Comparison of ENCODE assay signal across 25 mouse cellular contexts in the genomic region with DNA sequence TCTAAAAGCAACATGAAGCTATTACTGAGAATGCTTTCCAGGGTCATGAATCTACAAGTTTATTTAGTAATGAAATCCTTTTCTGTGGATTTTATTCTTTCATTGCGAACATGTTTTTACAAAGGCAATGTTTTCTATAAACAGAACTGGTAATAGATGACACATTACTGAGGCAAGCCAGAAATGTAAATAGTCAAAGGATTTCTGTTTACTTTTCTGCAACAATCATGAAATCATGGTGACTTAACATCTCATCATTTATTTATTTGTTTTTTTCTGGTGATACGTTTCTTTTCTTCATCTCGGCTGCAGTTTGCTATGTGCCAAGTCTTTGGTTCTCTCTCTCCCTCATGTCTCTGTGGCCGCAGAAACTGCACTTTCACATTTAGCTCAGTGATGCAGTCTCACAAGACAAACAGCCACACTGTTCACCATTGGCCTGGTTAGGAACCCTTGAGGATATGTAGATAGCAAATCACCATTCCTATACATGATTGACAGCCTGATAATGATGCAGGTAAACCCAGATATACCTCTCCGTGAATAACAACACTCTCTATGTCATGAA.
DNase-seq lines count a peak whose midpoint lies in the region; ATAC-seq and TF ChIP-seq lines count a peak whose summit lies in the region.
"Had no signal": no experiment of that assay in that cellular context is flagged by ENCODE, and none has a peak within 500 bp of the region (broad histone marks: within the 10 kb centered on the region; RNA-seq: fewer than 3 reads in every experiment).

No protein-coding gene starts in this region.

- no peak for TF ChIP-seq EP300 in lung, postnatal 0 days (IDR thresholded peaks at IDR 0.05)

- H3K9me3 ChIP-seq in lung, embryonic 15.5 days: no peaks in the 10 kb centered on the region
- H3K9me3 ChIP-seq in lung, postnatal 0 days (ENCODE audit: low read length): no peaks in the 10 kb centered on the region
- H3K9me3 ChIP-seq in midbrain, embryonic 14.5 days (ENCODE audit: control insufficient read depth, low read length): no peaks in the 10 kb centered on the region
- H3K9me3 ChIP-seq: embryonic facial prominence, embryonic 13.5 days; forebrain, embryonic 13.5 days; forebrain, embryonic 15.5 days had no signal

- no peak for TF ChIP-seq POLR2A in liver, adult 2 months (IDR thresholded peaks at IDR 0.05; ENCODE audit: extremely low read depth, insufficient read depth, low read length)

- H3K4me3 ChIP-seq in liver, adult 2 months (ENCODE audit: insufficient read depth, low read depth, low read length): no peak overlapping the region
- H3K4me3 ChIP-seq in lung, embryonic 15.5 days: no peak overlapping the region
- H3K4me3 ChIP-seq in lung, postnatal 0 days (ENCODE audit: low read depth, low read length): no peak overlapping the region
- H3K4me3 ChIP-seq in midbrain, embryonic 14.5 days (replicated peaks; ENCODE audit: low read depth, low read length): no peak overlapping the region
- H3K4me3 ChIP-seq: embryonic facial prominence, embryonic 13.5 days; forebrain, embryonic 13.5 days; forebrain, embryonic 15.5 days had no signal

- 41% methylated on average over 5 of the region's 5 CpGs for WGBS in liver, adult 2 months
- 49% methylated on average over 5 of the region's 5 CpGs for WGBS in lung, embryonic 15.5 days
- WGBS in lung, postnatal 0 days: 48% methylated on average over 5 of the region's 5 CpGs
- 79% methylated on average over 5 of the region's 5 CpGs for WGBS in midbrain, embryonic 14.5 days

- no peaks in the 10 kb centered on the region for H3K4me1 ChIP-seq in liver, adult 2 months (ENCODE audit: control insufficient read depth, insufficient read depth, low read length)
- 0 out of 2 replicates have a peak, but pooled peaks cover 3% of the 10 kb centered on the region for H3K4me1 ChIP-seq in lung, embryonic 15.5 days
- no peaks in the 10 kb centered on the region; the same call in 1 of the 2 replicates for H3K4me1 ChIP-seq in lung, postnatal 0 days (ENCODE audit: insufficient read depth, low read depth, low read length)
- H3K4me1 ChIP-seq in midbrain, embryonic 14.5 days (ENCODE audit: control insufficient read depth, insufficient read depth, low read length): no peaks in the 10 kb centered on the region
- H3K4me1 ChIP-seq: forebrain, embryonic 15.5 days had no signal

- H3K9ac ChIP-seq in liver, adult 2 months (ENCODE audit: low read depth, low read length): no peak overlapping the region
- H3K9ac ChIP-seq in lung, embryonic 15.5 days: no peak overlapping the region
- H3K9ac ChIP-seq in lung, postnatal 0 days (replicated peaks; ENCODE audit: low read depth): no peak overlapping the region
- no peak overlapping the region for H3K9ac ChIP-seq in midbrain, embryonic 14.5 days (replicated peaks; ENCODE audit: low read length)
- H3K9ac ChIP-seq: embryonic facial prominence, embryonic 13.5 days; forebrain, embryonic 13.5 days; forebrain, embryonic 15.5 days; forebrain, postnatal 0 days had no signal

- H3K27me3 ChIP-seq in liver, adult 2 months (ENCODE audit: control insufficient read depth, insufficient read depth, low read length): no peaks in the 10 kb centered on the region
- no peaks in the 10 kb centered on the region for H3K27me3 ChIP-seq in lung, embryonic 15.5 days
- no peaks in the 10 kb centered on the region for H3K27me3 ChIP-seq in lung, postnatal 0 days (replicated peaks; ENCODE audit: insufficient read depth, low read length)
- H3K27me3 ChIP-seq in midbrain, embryonic 14.5 days (ENCODE audit: control insufficient read depth, insufficient read depth, low read length): no peaks in the 10 kb centered on the region
- H3K27me3 ChIP-seq: CH12.LX; embryonic facial prominence, embryonic 13.5 days; forebrain, embryonic 13.5 days; forebrain, embryonic 15.5 days; Patski had no signal

- ATAC-seq in lung, embryonic 15.5 days (ENCODE audit: borderline replicate concordance, extremely low read depth, low FRiP score, low TSS enrichment): peak; percentile 82; the same call in 1 of the 2 replicates
- no peak for ATAC-seq in lung, postnatal 0 days
- no peak for ATAC-seq in midbrain, embryonic 14.5 days (ENCODE audit: low FRiP score, low TSS enrichment)
- ATAC-seq: activated CD4-positive, CD25-positive, alpha-beta regulatory T cell, adult 4 months; CD4-positive, CD25-positive, alpha-beta regulatory T cell, adult 4 months; forebrain, embryonic 13.5 days; forebrain, embryonic 15.5 days; forebrain, postnatal 0 days; Patski had no signal

- no peak overlapping the region for H3K27ac ChIP-seq in liver, adult 2 months (replicated peaks; ENCODE audit: insufficient read depth, low read depth, low read length)
- H3K27ac ChIP-seq in lung, embryonic 15.5 days: peak overlapping the region; percentile 47; the same call in 1 of the 2 replicates
- no peak overlapping the region for H3K27ac ChIP-seq in lung, postnatal 0 days (ENCODE audit: low read length)
- no peak overlapping the region for H3K27ac ChIP-seq in midbrain, embryonic 14.5 days (replicated peaks; ENCODE audit: low read depth, low read length)
- H3K27ac ChIP-seq: embryonic facial prominence, embryonic 13.5 days; forebrain, embryonic 13.5 days; forebrain, embryonic 15.5 days had no signal

- peak; percentile 33 for DNase-seq in liver, adult 2 months (ENCODE audit: extremely low read depth, low read depth, low spot score)
- no peak for DNase-seq in liver
- DNase-seq in lung, postnatal 4 days: no peak
- DNase-seq in lung, postnatal 0 days (ENCODE audit: low spot score): peak; percentile 17
- DNase-seq in lung, postnatal 36 days: no peak
- DNase-seq in midbrain, embryonic 14.5 days: no peak
- DNase-seq: adrenal gland, adult 8-10 months; adrenal gland, postnatal 14 days; adrenal gland, postnatal 36 days; B cell, adult 2 months; cerebellum, adult 11-12 months; cerebellum, adult 2 months; cerebellum, adult 9-10 months; cerebellum, postnatal 10 days; cerebellum, postnatal 25 days; forebrain, postnatal 0 days had no signal

- no peaks in the 10 kb centered on the region for H3K36me3 ChIP-seq in liver, adult 2 months (ENCODE audit: control insufficient read depth, insufficient read depth, low read length)
- H3K36me3 ChIP-seq in lung, embryonic 15.5 days: no peaks in the 10 kb centered on the region
- H3K36me3 ChIP-seq in lung, postnatal 0 days (ENCODE audit: insufficient read depth, low read length): no peaks in the 10 kb centered on the region
- no peaks in the 10 kb centered on the region for H3K36me3 ChIP-seq in midbrain, embryonic 14.5 days (ENCODE audit: control insufficient read depth, insufficient read depth, low read length)
- H3K36me3 ChIP-seq: embryonic facial prominence, embryonic 13.5 days; forebrain, embryonic 15.5 days; G1E had no signal

- TF ChIP-seq CTCF in liver, adult 2 months (IDR thresholded peaks at IDR 0.05; ENCODE audit: low read depth, low read length): no peak
- TF ChIP-seq CTCF in lung, postnatal 0 days (IDR thresholded peaks at IDR 0.05): no peak

- H3K4me2 ChIP-seq in lung, embryonic 15.5 days: no peak overlapping the region; the same call in 1 of the 2 replicates
- H3K4me2 ChIP-seq in lung, postnatal 0 days (replicated peaks; ENCODE audit: low read depth, low read length): no peak overlapping the region
- no peak overlapping the region for H3K4me2 ChIP-seq in midbrain, embryonic 14.5 days (ENCODE audit: low read length)
- H3K4me2 ChIP-seq: embryonic facial prominence, embryonic 13.5 days; forebrain, embryonic 13.5 days; forebrain, embryonic 15.5 days had no signal

- no peaks in the 10 kb centered on the region for H3K79me2 ChIP-seq in liver, adult 2 months (ENCODE audit: control insufficient read depth, insufficient read depth, low read length)

Comparison
In these comparisons a context has a peak if more than half of its experiments do, and no peak if none do; other contexts are left out.
1. DNase-seq: peak in liver, adult 2 months (single experiment) and lung, postnatal 0 days (single experiment); none in liver (single experiment), lung, postnatal 4 days (0 of 2), lung, postnatal 36 days (single experiment) and midbrain, embryonic 14.5 days (single experiment).